Mouse (Mus musculus) forebrain, postnatal 0 days (tissue): ENCODE data around the gene Olfr1512. TPM values are rescaled to one million over a fixed set of nuclear protein-coding genes. Genes with fewer than 3 reads are reported as not detected.
A peak's percentile ranks its signal among the peaks of the same experiment; 100 is the strongest.

Source experiments
- ATAC-seq: fragments of 200-750 bp; cut with Nextera tagmentation; 2 replicates; pipeline ENCODE4 v1.8.0; 2017; ENCODE audit warnings: mild to moderate bottlenecking, moderate library complexity
- DNase-seq: peaks from one replicate; pipeline ENCODE4 v3.0.0-alpha.2; 2015
- H3K27ac ChIP-seq: fragments of 300-500 bp; sonication (generic); 2 replicates; pipeline ENCODE4 v1.5.1; 2014; ENCODE audit warnings: low read depth, mild to moderate bottlenecking, antibody characterized with exemption, low read length, moderate library complexity, mixed read lengths
- H3K27me3 ChIP-seq: fragments of 300-500 bp; sonication (generic); 2 replicates; pipeline ENCODE4 v1.6.1; 2014; ENCODE audit warnings: mild to moderate bottlenecking, low read length, mixed read lengths; ENCODE audit not compliant: insufficient read depth
- H3K36me3 ChIP-seq: fragments of 300-500 bp; sonication (generic); 2 replicates; pipeline ENCODE4 v1.6.1; 2014; ENCODE audit warnings: mild to moderate bottlenecking, moderate library complexity; ENCODE audit not compliant: insufficient read depth
- H3K4me1 ChIP-seq: fragments of 300-500 bp; sonication (generic); 2 replicates; pipeline ENCODE4 v1.6.1; 2014; ENCODE audit warnings: antibody characterized with exemption; ENCODE audit not compliant: insufficient read depth
- H3K4me2 ChIP-seq: fragments of 300-500 bp; sonication (generic); 2 replicates; pipeline ENCODE4 v1.6.1; 2014; ENCODE audit warnings: low read depth, mild to moderate bottlenecking, moderate library complexity
- H3K4me3 ChIP-seq: fragments of 300-500 bp; sonication (generic); 2 replicates; pipeline ENCODE4 v1.5.1; 2014; ENCODE audit warnings: low read depth, low read length, mixed read lengths
- H3K9ac ChIP-seq: fragments of 300-500 bp; sonication (generic); 2 replicates; pipeline ENCODE4 v1.6.1; 2014; ENCODE audit warnings: mild to moderate bottlenecking
- H3K9me3 ChIP-seq: fragments of 300-500 bp; sonication (generic); 2 replicates; pipeline ENCODE4 v1.6.1; 2016; ENCODE audit warnings: low read length
- CTCF ChIP-seq: sonication (generic); IDR thresholded peaks from 2 replicates; pipeline ENCODE4 v1.5.1; 2016; ENCODE audit warnings: antibody characterized with exemption, control low read depth, low read depth
- WGBS: fragments of 180-500 bp; shearing (Covaris S2); extraction: QIAGEN DNeasy Blood & Tissue Kit; methylation state at CpG from one replicate; pipeline ENCODE4 v1.1.7; 2014; 5-methylcytosine and 5-hydroxymethylcytosine counted together
- polyA plus RNA-seq: library from polyadenylated mRNA; unstranded; fragments of >200 nt; fragmentation: Nextera tagmentation; extraction: Ambion mirVana; gene quantifications from 2 replicates; pipeline ENCODE4 v1.2.1, GENCODE M21; 2015
- total RNA-seq: library from RNA; depleted of rRNA; stranded (reverse); fragments of >200 nt; gene quantifications from 2 replicates; pipeline ENCODE4 v1.2.3, GENCODE M21; 2014; rRNA removed

Gene Olfr1512
- total and polyA plus RNA-seq, 2 experiments from 2014 or later, result not detected

- H3K27ac ChIP-seq, result peak overlapping the region; percentile 62
- peak overlapping the region; percentile 87 for H3K4me2 ChIP-seq
- H3K4me1 ChIP-seq, result no peaks in the 10 kb centered on the region; the same call in 1 of the 2 replicates
- peak; percentile 44 for DNase-seq
- H3K4me3 ChIP-seq, result peak overlapping the region; percentile 47
- TF ChIP-seq CTCF, result no peak
- no peaks in the 10 kb centered on the region for H3K9me3 ChIP-seq
- under 1% methylated on average over 14 of the region's 14 CpGs for WGBS
- peak overlapping the region; percentile 45 for H3K9ac ChIP-seq
- ATAC-seq, result peak; percentile 79
- H3K27me3 ChIP-seq, result peaks cover 9% of the 10 kb centered on the region; the same call in 1 of the 2 replicates
- H3K36me3 ChIP-seq, result no peaks in the 10 kb centered on the region
Observed at GRCm38 (mm10) chr14:52327375-52327901, 51.5 kb downstream of the Olfr1512 start.

- 5% methylated on average over 4 of the region's 4 CpGs for WGBS
- H3K9me3 ChIP-seq, result no peaks in the 10 kb centered on the region
- DNase-seq, result no peak
- H3K36me3 ChIP-seq, result no peaks in the 10 kb centered on the region
- no peak overlapping the region for H3K27ac ChIP-seq
- H3K27me3 ChIP-seq, result peaks cover 9% of the 10 kb centered on the region; the same call in 1 of the 2 replicates
- no peaks in the 10 kb centered on the region; the same call in 1 of the 2 replicates for H3K4me1 ChIP-seq
- TF ChIP-seq CTCF, result peak; percentile 58
- ATAC-seq, result peak; percentile 66
- H3K4me3 ChIP-seq, result no peak overlapping the region
- H3K9ac ChIP-seq, result no peak overlapping the region
- H3K4me2 ChIP-seq, result no peak overlapping the region
Observed at GRCm38 (mm10) chr14:52325890-52326289, 53.1 kb downstream of the Olfr1512 start.

Other genes starting within 250 kb of the Olfr1512 start
- 41.9 and 56.9 TPM in 2 replicates for gene Supt16, start 181.8 kb downstream of the Olfr1512 start, total RNA-seq
- 31.0 and 39.1 TPM in 2 replicates for gene Supt16, start 181.8 kb downstream of the Olfr1512 start, polyA plus RNA-seq
- 88.3 and 93.8 TPM in 2 replicates for gene Chd8, start 121.4 kb downstream of the Olfr1512 start, total RNA-seq
- 19.2 and 26.7 TPM in 2 replicates for gene Chd8, start 121.4 kb downstream of the Olfr1512 start, polyA plus RNA-seq
- gene Tox4, start 100.0 kb downstream of the Olfr1512 start, total RNA-seq, result 54.2 and 56.6 TPM in 2 replicates
- 46.0 and 48.7 TPM in 2 replicates for gene Tox4, start 100.0 kb downstream of the Olfr1512 start, polyA plus RNA-seq
- gene Rab2b, start 99.6 kb downstream of the Olfr1512 start, total RNA-seq, result 43.3 and 55.0 TPM in 2 replicates
- 36.5 and 46.2 TPM in 2 replicates for gene Rab2b, start 99.6 kb downstream of the Olfr1512 start, polyA plus RNA-seq
- gene Mettl3, start 74.0 kb downstream of the Olfr1512 start, total RNA-seq, result 22.7 and 25.6 TPM in 2 replicates
- gene Mettl3, start 74.0 kb downstream of the Olfr1512 start, polyA plus RNA-seq, result 16.9 and 24.0 TPM in 2 replicates
- 51.2 and 71.7 TPM in 2 replicates for gene Sall2, start 50.4 kb downstream of the Olfr1512 start, total RNA-seq
- gene Sall2, start 50.4 kb downstream of the Olfr1512 start, polyA plus RNA-seq, result 23.0 and 29.2 TPM in 2 replicates
- gene Olfr1513, start 22.8 kb downstream of the Olfr1512 start, total RNA-seq, result not detected in 2 replicates
- not detected in 2 replicates for gene Olfr1513, start 22.8 kb downstream of the Olfr1512 start, polyA plus RNA-seq
- gene Olfr1511, start 18.2 kb upstream of the Olfr1512 start, total RNA-seq, result not detected in 2 replicates
- not detected in 2 replicates for gene Olfr1511, start 18.2 kb upstream of the Olfr1512 start, polyA plus RNA-seq
- gene Olfr1510, start 35.2 kb upstream of the Olfr1512 start, total RNA-seq, result not detected in 2 replicates
- not detected in 2 replicates for gene Olfr1510, start 35.2 kb upstream of the Olfr1512 start, polyA plus RNA-seq
- gene Olfr1509, start 63.8 kb upstream of the Olfr1512 start, total RNA-seq, result not detected in 2 replicates
- gene Olfr1509, start 63.8 kb upstream of the Olfr1512 start, polyA plus RNA-seq, result not detected in 2 replicates
- not detected in 2 replicates for gene Olfr1508, start 88.3 kb upstream of the Olfr1512 start, total RNA-seq
- gene Olfr1508, start 88.3 kb upstream of the Olfr1512 start, polyA plus RNA-seq, result not detected in 2 replicates
- gene Olfr1507, start 116.6 kb upstream of the Olfr1512 start, total RNA-seq, result not detected in 2 replicates
- not detected in 2 replicates for gene Olfr1507, start 116.6 kb upstream of the Olfr1512 start, polyA plus RNA-seq